Mouse (Mus musculus) olfactory bulb, adult 2 months (tissue): ENCODE data around the gene Gkn1.

Experiments
- CTCF ChIP-seq: fragments of 200-500 bp; IDR thresholded peaks from 2 replicates; pipeline ENCODE4 v1.5.1; 2012; ENCODE audit warnings: low read depth, mild to moderate bottlenecking, low read length, moderate library complexity; ENCODE audit not compliant: insufficient read depth
- POLR2A ChIP-seq: fragments of 200-500 bp; IDR thresholded peaks from 2 replicates; pipeline ENCODE4 v1.6.1; 2012; ENCODE audit warnings: mild to moderate bottlenecking, low read depth, low read length, moderate library complexity; ENCODE audit not compliant: insufficient read depth

DNA sequence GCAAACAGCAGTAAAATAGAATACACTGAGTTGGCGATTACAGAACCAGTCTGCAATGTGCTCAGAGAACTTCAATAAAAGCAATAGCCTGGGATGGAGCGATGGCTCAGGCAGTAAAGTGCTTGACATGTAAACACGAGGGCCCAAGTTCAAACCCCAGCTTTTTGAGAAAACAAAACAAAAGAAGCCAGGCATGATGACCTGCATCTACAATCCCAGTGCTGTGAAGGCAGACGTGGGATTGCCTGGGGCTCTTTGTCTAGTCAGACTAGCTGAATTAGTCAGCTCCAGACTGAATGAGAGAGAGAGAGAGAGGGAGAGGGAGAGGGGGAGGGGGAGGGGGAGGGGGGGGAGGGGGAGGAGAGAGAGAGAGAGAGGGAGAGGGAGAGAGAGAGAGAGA is 48.8 kb downstream of the Gkn1 start:
- TF ChIP-seq POLR2A (no peak), CTCF (no peak)
